Mouse (Mus musculus): ENCODE data around the gene Trappc2l. TPM values are rescaled to one million over a fixed set of nuclear protein-coding genes. Genes with fewer than 3 reads are reported as not detected.
A peak's percentile ranks its signal among the peaks of the same experiment; 100 is the strongest.
"Not testable (repeated sequence)": the region's sequence is repeated elsewhere in the genome, so short reads cannot be mapped to it uniquely, and the experiment has no call there.

The Trappc2l gene
- polyA plus RNA-seq, 1 experiment from 2014 or later, result 92.6 TPM

GRCm38 (mm10) chr8:122571153-122571552 is 40.3 kb upstream of the Trappc2l start:
- H3K27me3 ChIP-seq (replicated peaks; ENCODE audit: control insufficient read depth, insufficient read depth, low read length), result no peaks in the 10 kb centered on the region
- H3K4me2 ChIP-seq (ENCODE audit: low read length), result no peak overlapping the region
- no peak overlapping the region for H3K27ac ChIP-seq (ENCODE audit: low read length)
- H3K4me3 ChIP-seq (replicated peaks; ENCODE audit: low read length), result no peak overlapping the region
- H3K9ac ChIP-seq (replicated peaks; ENCODE audit: low read depth, low read length), result no peak overlapping the region
- no peaks in the 10 kb centered on the region for H3K36me3 ChIP-seq (ENCODE audit: control insufficient read depth, insufficient read depth)
- no peak for ATAC-seq
- peaks cover 33% of the 10 kb centered on the region for H3K4me1 ChIP-seq (replicated peaks; ENCODE audit: control insufficient read depth, insufficient read depth, low read length)
- 89% methylated on average over 11 of the region's 11 CpGs for WGBS
- no peaks in the 10 kb centered on the region for H3K9me3 ChIP-seq (ENCODE audit: control insufficient read depth, low read length)

- no peak overlapping the region for H3K9ac ChIP-seq (replicated peaks; ENCODE audit: low read depth, low read length)
- H3K9me3 ChIP-seq (ENCODE audit: control insufficient read depth, low read length), result no peaks in the 10 kb centered on the region
- no peak for ATAC-seq
- H3K27me3 ChIP-seq (replicated peaks; ENCODE audit: control insufficient read depth, insufficient read depth, low read length), result no peaks in the 10 kb centered on the region
- WGBS, result 93% methylated on average over 17 of the region's 17 CpGs
- peaks cover 28% of the 10 kb centered on the region for H3K4me1 ChIP-seq (replicated peaks; ENCODE audit: control insufficient read depth, insufficient read depth, low read length)
- no peak overlapping the region for H3K4me3 ChIP-seq (replicated peaks; ENCODE audit: low read length)
- no peak overlapping the region for H3K27ac ChIP-seq (ENCODE audit: low read length)
- no peak overlapping the region for H3K4me2 ChIP-seq (ENCODE audit: low read length)
- no peaks in the 10 kb centered on the region for H3K36me3 ChIP-seq (ENCODE audit: control insufficient read depth, insufficient read depth)
Observed at GRCm38 (mm10) chr8:122571750-122572267, 39.6 kb upstream of the Trappc2l start.

- H3K9ac ChIP-seq (replicated peaks; ENCODE audit: low read depth, low read length), result no peak overlapping the region
- no peak overlapping the region for H3K4me2 ChIP-seq (ENCODE audit: low read length)
- H3K27me3 ChIP-seq (replicated peaks; ENCODE audit: control insufficient read depth, insufficient read depth, low read length), result no peaks in the 10 kb centered on the region
- no peaks in the 10 kb centered on the region for H3K9me3 ChIP-seq (ENCODE audit: control insufficient read depth, low read length)
- no peak overlapping the region for H3K27ac ChIP-seq (ENCODE audit: low read length)
- no peak for ATAC-seq
- no peaks in the 10 kb centered on the region for H3K36me3 ChIP-seq (ENCODE audit: control insufficient read depth, insufficient read depth)
- H3K4me3 ChIP-seq (replicated peaks; ENCODE audit: low read length), result no peak overlapping the region
- 91% methylated on average over 3 of the region's 3 CpGs for WGBS
- H3K4me1 ChIP-seq (replicated peaks; ENCODE audit: control insufficient read depth, insufficient read depth, low read length), result peaks cover 27% of the 10 kb centered on the region
Observed at GRCm38 (mm10) chr8:122572751-122573150, 38.7 kb upstream of the Trappc2l start.

- WGBS, result 28% methylated on average over 4 of the region's 4 CpGs
- not testable (repeated sequence) for H3K4me3 ChIP-seq (replicated peaks; ENCODE audit: low read length); H3K4me2 ChIP-seq (ENCODE audit: low read length); H3K9ac ChIP-seq (replicated peaks; ENCODE audit: low read depth, low read length); H3K9me3 ChIP-seq (ENCODE audit: control insufficient read depth, low read length); ATAC-seq; H3K27me3 ChIP-seq (replicated peaks; ENCODE audit: control insufficient read depth, insufficient read depth, low read length); H3K27ac ChIP-seq (ENCODE audit: low read length); H3K36me3 ChIP-seq (ENCODE audit: control insufficient read depth, insufficient read depth)
- H3K4me1 ChIP-seq (replicated peaks; ENCODE audit: control insufficient read depth, insufficient read depth, low read length), result peaks cover 27% of the 10 kb centered on the region
Observed at GRCm38 (mm10) chr8:122573176-122573575, 38.3 kb upstream of the Trappc2l start.

- Histone ChIP-seq H3K4me3 (replicated peaks; ENCODE audit: low read length) (no peak overlapping the region), H3K36me3 (ENCODE audit: control insufficient read depth, insufficient read depth) (no peaks in the 10 kb centered on the region), H3K4me1 (replicated peaks; ENCODE audit: control insufficient read depth, insufficient read depth, low read length) (peaks cover 27% of the 10 kb centered on the region), H3K9me3 (ENCODE audit: control insufficient read depth, low read length) (no peaks in the 10 kb centered on the region), H3K9ac (replicated peaks; ENCODE audit: low read depth, low read length) (no peak overlapping the region), H3K27me3 (replicated peaks; ENCODE audit: control insufficient read depth, insufficient read depth, low read length) (no peaks in the 10 kb centered on the region), H3K4me2 (ENCODE audit: low read length) (no peak overlapping the region), H3K27ac (ENCODE audit: low read length) (no peak overlapping the region)
- WGBS, result 44% methylated on average over 9 of the region's 9 CpGs
- no peak for ATAC-seq
Observed at GRCm38 (mm10) chr8:122573577-122573976, 37.9 kb upstream of the Trappc2l start.

- H3K4me3 ChIP-seq (replicated peaks; ENCODE audit: low read length), result no peak overlapping the region
- H3K9me3 ChIP-seq (ENCODE audit: control insufficient read depth, low read length), result no peaks in the 10 kb centered on the region
- no peak for ATAC-seq
- no peak overlapping the region for H3K9ac ChIP-seq (replicated peaks; ENCODE audit: low read depth, low read length)
- H3K4me1 ChIP-seq (replicated peaks; ENCODE audit: control insufficient read depth, insufficient read depth, low read length), result peaks cover 20% of the 10 kb centered on the region
- H3K36me3 ChIP-seq (ENCODE audit: control insufficient read depth, insufficient read depth), result no peaks in the 10 kb centered on the region
- H3K27ac ChIP-seq (ENCODE audit: low read length), result no peak overlapping the region
- H3K27me3 ChIP-seq (replicated peaks; ENCODE audit: control insufficient read depth, insufficient read depth, low read length), result no peaks in the 10 kb centered on the region
- no peak overlapping the region for H3K4me2 ChIP-seq (ENCODE audit: low read length)
- WGBS, result 66% methylated on average over 3 of the region's 3 CpGs
Observed at GRCm38 (mm10) chr8:122574264-122574663, 37.2 kb upstream of the Trappc2l start.

GRCm38 (mm10) chr8:122574667-122575251 is 36.7 kb upstream of the Trappc2l start:
- 68% methylated on average over 10 of the region's 10 CpGs for WGBS
- Histone ChIP-seq H3K9ac (replicated peaks; ENCODE audit: low read depth, low read length) (no peak overlapping the region), H3K27me3 (replicated peaks; ENCODE audit: control insufficient read depth, insufficient read depth, low read length) (no peaks in the 10 kb centered on the region), H3K4me1 (replicated peaks; ENCODE audit: control insufficient read depth, insufficient read depth, low read length) (peaks cover 19% of the 10 kb centered on the region), H3K36me3 (ENCODE audit: control insufficient read depth, insufficient read depth) (no peaks in the 10 kb centered on the region), H3K4me2 (ENCODE audit: low read length) (no peak overlapping the region), H3K9me3 (ENCODE audit: control insufficient read depth, low read length) (no peaks in the 10 kb centered on the region), H3K4me3 (replicated peaks; ENCODE audit: low read length) (no peak overlapping the region), H3K27ac (ENCODE audit: low read length) (no peak overlapping the region)
- ATAC-seq, result no peak

GRCm38 (mm10) chr8:122575286-122575685 is 36.2 kb upstream of the Trappc2l start:
- H3K27ac ChIP-seq (ENCODE audit: low read length), result no peak overlapping the region
- 78% methylated on average over 8 of the region's 8 CpGs for WGBS
- H3K27me3 ChIP-seq (replicated peaks; ENCODE audit: control insufficient read depth, insufficient read depth, low read length), result no peaks in the 10 kb centered on the region
- H3K4me1 ChIP-seq (replicated peaks; ENCODE audit: control insufficient read depth, insufficient read depth, low read length), result peaks cover 19% of the 10 kb centered on the region
- H3K36me3 ChIP-seq (ENCODE audit: control insufficient read depth, insufficient read depth), result no peaks in the 10 kb centered on the region
- no peaks in the 10 kb centered on the region for H3K9me3 ChIP-seq (ENCODE audit: control insufficient read depth, low read length)
- H3K4me2 ChIP-seq (ENCODE audit: low read length), result peak overlapping the region; percentile 69
- H3K9ac ChIP-seq (replicated peaks; ENCODE audit: low read depth, low read length), result no peak overlapping the region
- no peak for ATAC-seq
- no peak overlapping the region; the same call in 1 of the 2 replicates for H3K4me3 ChIP-seq (replicated peaks; ENCODE audit: low read length)

GRCm38 (mm10) chr8:122575735-122576647 is 35.4 kb upstream of the Trappc2l start:
- H3K9ac ChIP-seq (replicated peaks; ENCODE audit: low read depth, low read length), result peak overlapping the region; percentile 74
- no peaks in the 10 kb centered on the region for H3K27me3 ChIP-seq (replicated peaks; ENCODE audit: control insufficient read depth, insufficient read depth, low read length)
- 17% methylated on average over 21 of the region's 21 CpGs for WGBS
- no peaks in the 10 kb centered on the region for H3K9me3 ChIP-seq (ENCODE audit: control insufficient read depth, low read length)
- ATAC-seq, result peak; percentile 18
- H3K27ac ChIP-seq (ENCODE audit: low read length), result no peak overlapping the region
- peaks cover 19% of the 10 kb centered on the region for H3K4me1 ChIP-seq (replicated peaks; ENCODE audit: control insufficient read depth, insufficient read depth, low read length)
- no peaks in the 10 kb centered on the region for H3K36me3 ChIP-seq (ENCODE audit: control insufficient read depth, insufficient read depth)
- peak overlapping the region; percentile 69 for H3K4me2 ChIP-seq (ENCODE audit: low read length)
- peak overlapping the region; percentile 71 for H3K4me3 ChIP-seq (replicated peaks; ENCODE audit: low read length)

All from forebrain, embryonic 16.5 days (tissue).